Mouse (Mus musculus) gastrocnemius, adult 2 months (tissue): ENCODE measurements at regions not wholly inside any gene's neighbourhood (a gene's known extent, or its start where the extent isn't known, plus 50 kb on each side); places are given as distances from the start of the nearest gene placed in this dataset.

Experiments
- DNase-seq: peaks from one replicate; pipeline ENCODE4 v3.0.0; 2022
- H3K27ac ChIP-seq: fragments of 200-600 bp; 2 replicates; pipeline ENCODE4 v1.8.1; 2022; ENCODE audit warnings: mild to moderate bottlenecking
- H3K4me3 ChIP-seq: fragments of 200-600 bp; 2 replicates; pipeline ENCODE4 v1.8.1; 2022; ENCODE audit warnings: mild to moderate bottlenecking, moderate library complexity
- CTCF ChIP-seq: fragments of 200-600 bp; IDR thresholded peaks from 2 replicates; pipeline ENCODE4 v1.8.1; 2022; ENCODE audit warnings: antibody characterized with exemption, mild to moderate bottlenecking, moderate library complexity
- intact Hi-C: fragments of 180-260 bp; cut with DNase I; formaldehyde crosslinking; loops from one replicate; pipeline ENCODE4 v1.15.1; 2025

DNA sequence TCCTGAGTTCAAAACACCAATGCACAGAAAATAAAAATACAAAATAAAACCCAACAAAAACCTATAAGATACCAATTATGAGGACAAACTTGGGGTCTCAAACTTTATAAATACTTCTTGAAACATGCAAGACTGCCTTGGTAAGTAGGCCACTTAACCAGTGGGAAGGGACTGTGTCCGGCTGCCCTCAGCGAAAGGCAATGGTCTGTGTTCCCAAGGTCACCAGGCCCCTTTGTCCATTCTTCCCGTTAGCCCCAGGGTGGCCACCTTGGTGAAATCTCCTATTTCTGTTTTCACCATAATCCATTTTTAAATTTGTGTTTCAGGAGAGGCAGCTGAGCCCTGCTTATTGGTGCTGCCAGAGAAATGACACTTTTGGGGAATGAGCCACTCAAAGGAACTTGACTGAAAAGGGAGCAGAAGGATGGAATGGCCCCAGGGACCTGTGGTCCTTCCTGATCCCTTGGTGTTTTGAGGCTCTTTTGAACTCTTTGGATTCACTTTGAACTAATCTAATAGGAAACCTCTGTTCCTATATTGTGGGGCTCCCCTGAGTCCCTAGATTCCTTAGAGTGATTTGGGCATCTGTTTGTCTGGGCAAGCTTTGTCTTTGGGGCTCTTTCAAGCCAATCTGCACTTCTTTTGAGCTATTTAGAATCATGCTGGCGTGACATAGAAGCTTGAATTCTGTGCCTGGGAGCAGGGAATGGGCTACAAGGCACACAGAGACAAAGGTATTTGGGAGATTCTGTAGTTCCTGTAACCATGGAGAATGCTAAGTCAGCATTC lies 313.3 kb upstream of the Klf3 start:
- intact Hi-C loops = loop anchor here (5.0 kb wide), 1 partner anchor 98 kb away; no protein-coding TSS in a partner anchor
- TF ChIP-seq CTCF = no peak
- no peak for DNase-seq
- Histone ChIP-seq H3K27ac (no peak overlapping the region), H3K4me3 (no peak overlapping the region)

DNA sequence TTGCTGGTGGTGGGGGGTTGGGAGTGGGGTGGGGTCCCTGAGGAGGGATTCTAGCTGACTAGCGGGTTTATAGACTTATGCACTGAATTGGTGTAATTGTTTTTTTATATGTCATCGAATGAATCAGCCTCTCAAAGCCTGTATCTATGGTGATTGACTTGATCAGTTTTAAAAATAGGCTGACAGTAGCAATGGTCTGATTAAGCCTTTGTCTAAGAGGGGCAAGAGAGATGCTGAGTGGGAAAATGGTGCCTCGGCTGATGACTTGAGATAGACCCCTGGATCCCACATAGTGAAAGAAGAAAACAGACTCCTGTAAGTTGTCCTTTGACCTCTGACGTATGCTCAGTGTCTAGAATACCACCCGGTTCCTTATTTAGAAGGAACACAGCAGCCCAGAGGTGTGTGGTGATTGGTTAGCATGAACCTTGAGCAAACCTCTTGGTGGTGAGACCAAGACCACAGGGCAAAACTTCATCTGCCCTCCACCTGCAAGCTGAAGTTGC lies 312.7 kb upstream of the Klf3 start:
- TF ChIP-seq CTCF = no peak
- no peak for DNase-seq
- no peak overlapping the region for H3K4me3 ChIP-seq
- intact Hi-C loops = no loop called here
- H3K27ac ChIP-seq = no peak overlapping the region

DNA sequence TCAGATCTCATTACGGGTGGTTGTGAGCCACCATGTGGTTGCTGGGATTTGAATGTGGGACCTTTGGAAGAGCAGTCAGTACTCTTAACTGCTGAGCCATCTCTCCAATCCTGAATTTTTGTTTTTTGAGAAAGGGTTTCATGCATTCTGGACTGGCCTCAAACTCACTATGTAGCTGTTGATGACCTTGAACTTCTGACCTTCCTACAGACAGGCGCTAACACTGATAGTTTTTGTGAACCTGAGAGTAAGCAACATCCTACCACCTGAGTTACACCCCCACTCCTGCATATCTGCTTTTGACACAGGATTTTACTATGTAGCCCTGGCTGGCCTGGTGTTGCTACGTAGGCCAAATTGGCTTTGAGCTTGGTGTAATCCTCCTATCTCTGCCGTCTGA lies 308.8 kb upstream of the Klf3 start:
- intact Hi-C loops = no loop called here
- Histone ChIP-seq H3K4me3 (no peak overlapping the region), H3K27ac (no peak overlapping the region)

DNA sequence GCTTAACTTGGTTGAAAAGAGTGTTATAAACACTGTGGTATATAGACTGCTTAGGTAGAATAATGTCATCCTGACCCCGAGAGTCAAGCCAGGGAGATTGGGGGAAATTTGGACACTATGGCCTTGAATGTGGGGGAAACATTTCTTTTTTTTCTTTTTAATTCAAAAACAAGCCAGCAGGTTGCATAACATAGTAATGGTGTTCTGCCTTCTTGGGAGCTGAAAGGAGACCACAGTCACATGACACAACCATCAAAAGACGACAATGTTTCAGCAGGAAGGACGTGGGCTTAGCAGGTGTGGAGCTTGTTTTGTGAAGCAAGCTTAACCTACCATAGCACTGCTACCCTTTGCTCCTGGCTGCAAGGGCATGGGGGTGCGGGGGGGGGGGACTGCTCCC lies 306.3 kb upstream of the Klf3 start:
- DNase-seq = no peak
- no peak overlapping the region for H3K27ac ChIP-seq
- TF ChIP-seq CTCF = no peak
- no peak overlapping the region for H3K4me3 ChIP-seq
- intact Hi-C loops = no loop called here

More for the DNA sequence above, 308.8 kb upstream of the Klf3 start:
- no peak for TF ChIP-seq CTCF
- DNase-seq = no peak

DNA sequence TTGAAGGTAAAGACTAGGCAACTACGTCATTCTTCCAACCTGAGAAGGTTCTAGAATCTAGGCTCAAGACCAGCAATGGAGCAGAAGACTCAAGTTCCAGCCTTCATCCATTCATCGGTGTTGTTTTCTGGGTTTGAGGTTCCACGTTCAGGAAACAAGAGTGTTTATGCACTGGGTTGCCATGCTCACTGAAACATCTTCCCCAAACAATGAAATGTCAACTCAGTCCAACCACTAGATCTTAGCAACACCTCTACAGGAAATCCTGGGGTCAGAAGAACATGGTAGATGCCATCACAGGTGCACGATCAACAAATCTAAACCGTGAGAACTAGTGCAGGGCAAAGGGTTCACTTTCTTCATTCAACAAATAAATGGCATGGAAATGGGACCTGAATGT lies 304.8 kb upstream of the Klf3 start:
- no peak for DNase-seq
- Histone ChIP-seq H3K27ac (no peak overlapping the region), H3K4me3 (no peak overlapping the region)
- intact Hi-C loops = no loop called here
- no peak for TF ChIP-seq CTCF

DNA sequence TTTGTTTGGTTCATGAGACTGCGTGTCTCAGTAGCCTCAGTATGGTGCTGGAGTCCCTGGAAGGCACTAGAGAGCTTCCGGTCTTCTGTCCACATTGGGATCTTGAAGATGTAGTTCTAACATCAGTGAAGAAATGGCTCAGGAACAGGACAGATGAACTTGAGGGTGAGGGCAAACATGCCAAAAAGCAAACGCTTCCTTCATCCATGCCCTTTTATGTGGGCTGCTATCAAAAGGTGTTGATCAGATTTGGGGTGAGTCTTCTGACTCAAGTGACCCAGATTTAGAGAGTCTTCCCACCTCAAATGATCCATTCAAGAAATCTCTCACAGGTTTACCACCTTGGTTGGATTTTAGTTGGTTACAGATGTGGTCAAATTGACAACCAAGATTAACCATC lies 304.1 kb upstream of the Klf3 start:
- Histone ChIP-seq H3K27ac (no peak overlapping the region), H3K4me3 (no peak overlapping the region)
- intact Hi-C loops = no loop called here
- DNase-seq = no peak
- TF ChIP-seq CTCF = no peak

DNA sequence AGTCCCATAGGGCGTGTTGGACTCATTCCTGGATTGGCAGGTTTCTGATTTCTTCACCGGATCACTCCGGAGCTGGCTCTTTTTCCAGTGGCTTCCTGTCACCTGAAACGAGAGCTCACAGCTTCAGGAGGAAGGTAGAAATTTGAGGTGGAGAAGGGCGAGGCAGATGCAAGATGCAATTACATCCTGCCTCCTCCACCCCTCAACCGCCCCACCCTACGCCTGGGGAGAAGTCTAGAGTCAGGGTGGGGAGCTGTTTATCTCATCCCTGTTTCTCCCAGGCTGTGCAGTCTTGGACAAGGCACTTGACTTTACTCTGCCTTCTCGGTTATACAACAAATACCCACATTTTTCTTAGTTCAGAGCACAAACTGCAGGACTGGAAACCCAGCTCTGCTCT lies 302.8 kb upstream of the Klf3 start:
- intact Hi-C loops = loop anchor here (10.0 kb wide), 1 partner anchor 206 kb away; no protein-coding TSS in a partner anchor
- TF ChIP-seq CTCF = no peak
- peak; percentile 63 for DNase-seq
- Histone ChIP-seq H3K27ac (peak overlapping the region; percentile 70), H3K4me3 (no peak overlapping the region)

DNA sequence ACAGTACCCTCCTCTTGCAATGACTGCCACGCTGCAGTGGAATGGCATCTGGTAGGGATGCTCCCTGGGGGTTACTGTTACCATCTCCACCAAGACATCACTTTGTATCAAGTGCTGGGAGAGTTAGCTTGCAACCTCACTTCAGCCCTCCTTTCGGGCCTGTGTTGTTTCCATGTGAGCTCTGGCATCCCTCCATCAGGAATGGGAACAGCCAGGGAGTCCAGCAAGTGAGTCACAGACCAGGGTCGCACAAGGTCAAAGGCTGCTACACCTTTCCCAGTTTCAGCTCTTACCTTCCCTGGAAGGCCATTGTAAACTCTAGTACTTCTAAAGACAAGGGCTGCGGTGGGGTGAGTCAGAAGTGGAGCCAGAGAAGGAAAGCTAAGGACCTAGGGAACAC lies 302.3 kb upstream of the Klf3 start:
- Histone ChIP-seq H3K27ac (peak overlapping the region; percentile 70), H3K4me3 (no peak overlapping the region)
- DNase-seq = peak; percentile 69
- intact Hi-C loops = loop anchor here (10.0 kb wide), 1 partner anchor 206 kb away; no protein-coding TSS in a partner anchor
- TF ChIP-seq CTCF = no peak

DNA sequence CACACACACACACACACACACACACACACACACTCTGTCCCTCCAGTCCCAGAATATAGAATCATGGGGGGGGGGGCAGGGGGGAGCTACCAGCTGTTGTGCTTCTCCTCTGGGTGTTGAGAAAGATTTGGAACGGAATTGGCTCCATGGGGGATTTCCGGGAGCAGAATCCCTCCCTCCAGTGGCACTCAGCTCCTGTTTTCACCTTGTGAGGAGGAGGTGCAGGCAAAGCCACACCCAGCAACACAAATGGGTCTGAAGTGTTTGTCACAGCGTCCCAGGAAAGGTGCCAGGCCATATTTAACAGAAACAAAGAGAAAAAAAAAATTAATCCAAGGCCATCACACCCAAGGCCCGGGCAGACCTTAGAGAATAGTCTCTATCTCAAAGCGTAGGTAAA lies 301.4 kb upstream of the Klf3 start:
- H3K4me3 ChIP-seq = no peak overlapping the region
- no peak for TF ChIP-seq CTCF
- intact Hi-C loops = loop anchor here (10.0 kb wide), 1 partner anchor 207 kb away; no protein-coding TSS in a partner anchor
- no peak for DNase-seq
- no peak overlapping the region for H3K27ac ChIP-seq

DNA sequence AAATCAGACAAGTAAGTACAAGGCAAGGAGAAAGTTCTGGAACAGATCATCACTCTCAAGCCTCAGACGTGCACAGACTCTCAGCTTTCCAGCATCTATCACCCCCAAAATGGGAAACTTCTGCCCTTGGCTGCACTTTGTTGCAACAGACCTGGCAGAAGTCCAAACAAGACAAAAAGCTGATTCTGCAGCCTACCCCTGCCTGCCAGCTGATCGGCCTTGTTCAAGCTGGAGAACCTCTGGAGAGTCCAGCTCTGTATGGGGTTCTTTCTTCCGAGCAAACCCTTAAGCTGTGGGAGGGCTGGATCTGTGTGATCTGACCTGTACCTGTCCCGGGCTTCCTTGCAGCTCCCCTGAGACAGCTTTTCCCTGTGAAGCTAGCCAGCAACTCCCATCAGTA lies 299.7 kb upstream of the Klf3 start:
- intact Hi-C loops = loop anchor here (10.0 kb wide), 1 partner anchor 209 kb away; no protein-coding TSS in a partner anchor
- DNase-seq = peak; percentile 60
- Histone ChIP-seq H3K27ac (peak overlapping the region; percentile 60), H3K4me3 (no peak overlapping the region)
- no peak for TF ChIP-seq CTCF

DNA sequence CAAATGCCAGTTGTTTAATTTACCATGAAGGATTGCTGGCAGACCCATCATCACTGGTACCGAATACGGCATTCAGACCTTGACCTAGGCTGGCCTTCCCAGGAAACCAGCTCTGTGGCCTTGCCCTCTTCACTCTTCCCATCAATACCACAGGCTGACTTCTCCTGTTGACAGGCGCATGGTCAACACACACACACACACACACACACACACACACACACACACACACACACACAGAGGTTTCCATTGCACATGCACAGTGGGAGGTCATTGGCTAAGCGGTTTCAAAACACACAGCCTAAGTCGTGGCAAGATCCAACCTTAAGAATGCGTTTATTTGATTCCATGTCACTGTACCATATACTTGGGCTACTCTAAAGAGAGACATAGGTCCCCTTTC lies 298.7 kb upstream of the Klf3 start:
- no peak for TF ChIP-seq CTCF
- DNase-seq = no peak
- Histone ChIP-seq H3K4me3 (no peak overlapping the region), H3K27ac (peak overlapping the region; percentile 81; the same call in 1 of the 2 replicates)
- intact Hi-C loops = loop anchor here (10.0 kb wide), 1 partner anchor 210 kb away; no protein-coding TSS in a partner anchor

DNA sequence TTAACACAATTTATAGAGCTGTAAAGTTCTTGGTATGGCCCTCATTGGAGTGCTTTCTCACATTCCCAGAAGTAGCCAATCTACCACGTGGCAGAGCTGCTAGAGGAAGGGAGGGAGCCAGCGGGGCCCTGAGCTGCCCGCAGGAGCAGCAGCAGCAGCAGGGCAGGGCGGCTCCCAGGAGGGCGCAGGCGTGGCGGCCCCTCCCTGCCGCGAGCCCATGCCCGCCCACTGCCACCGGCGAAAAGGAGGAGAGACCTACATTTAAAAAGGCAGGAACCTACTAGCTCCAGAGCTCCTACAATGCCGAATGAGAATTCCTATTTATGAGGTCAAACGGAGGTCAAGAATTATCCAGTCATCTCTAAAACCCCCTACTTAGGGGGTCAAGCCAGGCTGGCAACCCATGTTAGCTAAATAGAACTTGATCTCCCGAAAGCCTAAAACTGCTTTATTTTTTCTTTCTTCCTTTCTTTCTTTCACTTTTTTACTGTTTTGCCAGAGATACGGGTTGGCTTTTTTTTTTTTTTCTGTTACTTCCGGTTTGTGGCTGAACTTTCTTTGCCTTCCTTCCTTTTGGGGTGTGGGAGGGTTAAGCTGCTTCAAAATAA lies 297.9 kb upstream of the Klf3 start:
- Histone ChIP-seq H3K27ac (peak overlapping the region; percentile 81), H3K4me3 (peak overlapping the region; percentile 67)
- no peak for TF ChIP-seq CTCF
- intact Hi-C loops = loop anchor here (5.0 to 10.0 kb wide), 5 partner anchors 62 to 357 kb away; no protein-coding TSS in a partner anchor
- peak; percentile 81 for DNase-seq
